Mouse (Mus musculus): ENCODE data around the gene Eif4enif1. TPM values are rescaled to one million over a fixed set of nuclear protein-coding genes. Genes with fewer than 3 reads are reported as not detected.

Eif4enif1 gene
- total RNA-seq, 2 experiments from 2014 or later, result 45.8 to 53.6 TPM

Other genes with a start within 250 kb of the Eif4enif1 start
- 10 to 100 TPM; 39.0 to 41.7 TPM for gene Sfi1, start 8.9 kb upstream of the Eif4enif1 start, total RNA-seq (2021)
- 10 to 100 TPM; 63.9 to 64.1 TPM for gene Drg1, start 64.0 kb downstream of the Eif4enif1 start, total RNA-seq (2021)
- 10 to 100 TPM; 31.8 to 31.9 TPM for gene Patz1, start 86.5 kb downstream of the Eif4enif1 start, total RNA-seq (2021)
- 10 to 100 TPM; 14.9 to 18.2 TPM for gene Pik3ip1, start 128.0 kb downstream of the Eif4enif1 start, total RNA-seq (2021)
- 10 to 100 TPM; 23.6 to 28.2 TPM for gene Limk2, start 206.8 kb downstream of the Eif4enif1 start, total RNA-seq (2021)
- 10 to 100 TPM; 24.2 to 26.5 TPM for gene Rnf185, start 250.0 kb downstream of the Eif4enif1 start, total RNA-seq (2021)

Measured in gastrocnemius, postnatal 4 days (tissue).